Mouse (Mus musculus): Measurements from ENCODE around the gene Itpr1.

Itpr1 gene

DNA sequence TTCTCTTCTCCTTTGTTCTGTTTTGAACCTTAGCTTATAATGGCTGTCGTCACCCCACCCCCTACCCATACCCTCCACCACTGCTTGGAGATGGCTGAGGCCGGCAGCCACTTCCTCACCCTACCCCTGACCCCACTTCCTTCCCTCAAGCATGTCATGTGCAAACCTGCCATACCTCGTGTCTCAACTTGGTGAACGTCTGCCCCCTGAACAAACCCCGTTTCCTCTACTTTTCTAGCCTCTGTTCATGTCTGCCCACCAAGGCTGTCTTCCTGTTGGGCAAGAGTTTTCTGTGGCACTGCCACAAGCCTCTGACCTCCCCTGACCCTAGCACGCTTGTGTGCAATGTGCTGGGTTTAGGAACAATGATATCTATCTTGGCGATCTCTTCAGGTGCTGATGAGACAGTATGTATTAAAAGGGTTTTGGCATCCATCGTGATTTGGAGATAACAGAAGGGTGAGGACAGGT, 253.2 kb downstream of the Itpr1 start:
- no peak for DNase-seq (ENCODE audit: low spot score in 2 of 2)

DNA sequence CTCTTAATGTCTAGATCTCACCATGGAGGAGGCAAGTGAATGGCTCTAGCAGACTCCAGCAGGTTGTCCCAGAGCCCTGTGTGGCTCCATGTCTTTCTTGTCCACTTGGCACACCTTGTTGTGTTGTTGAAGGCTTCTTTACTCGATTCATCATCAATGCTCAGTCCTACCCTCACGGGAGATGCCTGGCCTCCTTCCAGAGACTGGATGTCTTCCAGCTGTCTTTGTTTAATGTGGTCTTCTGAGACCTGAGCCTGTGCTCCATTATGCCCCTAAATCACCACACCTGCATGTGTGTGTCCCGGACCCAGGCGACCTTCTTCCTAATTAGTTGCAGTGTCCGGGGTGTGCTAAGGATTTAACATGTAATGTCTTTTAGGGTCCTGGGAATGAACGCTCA, 254.7 kb downstream of the Itpr1 start:
- no peak for DNase-seq (ENCODE audit: low spot score in 2 of 2)

DNA sequence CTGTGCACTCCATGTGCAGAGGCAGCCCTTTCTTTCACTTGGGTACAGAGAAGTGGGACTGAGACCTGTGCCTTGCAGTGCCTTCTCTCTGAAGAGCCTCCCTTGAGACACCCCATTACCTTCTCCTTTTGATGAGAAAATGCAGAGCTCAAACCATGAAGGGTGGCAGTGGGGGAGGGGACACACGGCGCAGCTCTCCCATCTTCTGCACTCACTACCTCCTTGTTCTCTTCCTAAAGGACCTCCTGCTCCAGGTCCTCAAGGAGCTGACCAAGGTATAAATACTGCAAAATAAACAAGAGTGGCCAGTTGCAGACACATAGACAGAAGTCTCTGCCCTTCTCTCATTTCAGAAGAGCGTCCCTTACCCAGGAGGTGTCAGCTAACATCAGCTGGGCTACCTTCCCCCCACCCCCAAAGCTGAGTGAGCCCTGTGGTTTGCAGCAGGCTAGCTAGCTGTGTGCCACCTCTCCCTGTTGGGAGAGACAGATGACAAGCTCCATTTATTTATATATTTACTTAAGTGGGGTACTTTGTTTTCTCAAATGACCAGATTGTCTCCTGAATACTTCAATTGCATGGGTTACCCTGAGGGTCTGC, 255.4 kb downstream of the Itpr1 start:
- no peak for DNase-seq (ENCODE audit: low spot score in 2 of 2)

DNA sequence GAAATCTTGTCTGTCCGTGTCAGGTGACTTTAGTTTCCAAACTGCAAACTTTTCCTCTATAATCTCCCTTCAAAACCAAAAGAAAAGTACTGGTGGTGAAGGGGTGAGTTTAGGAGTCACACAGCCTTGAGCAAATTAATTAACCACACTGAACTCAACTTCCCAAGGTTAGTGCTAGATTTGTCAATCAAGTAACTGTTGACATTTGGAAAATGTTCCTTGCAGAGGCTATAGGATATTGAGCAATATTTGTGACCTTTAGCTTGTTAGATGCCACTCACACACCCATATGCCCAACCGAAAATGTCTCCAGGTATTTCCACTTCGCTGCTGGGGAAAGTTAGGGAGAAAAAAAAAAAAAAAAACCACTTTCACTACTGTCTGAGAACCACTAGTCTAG, 259.0 kb downstream of the Itpr1 start:
- DNase-seq (ENCODE audit: low spot score in 2 of 2): no peak

GRCm38 (mm10) chr6:108472748-108473147, 259.9 kb downstream of the Itpr1 start:
- no peak for DNase-seq (ENCODE audit: low spot score in 2 of 2)

DNA sequence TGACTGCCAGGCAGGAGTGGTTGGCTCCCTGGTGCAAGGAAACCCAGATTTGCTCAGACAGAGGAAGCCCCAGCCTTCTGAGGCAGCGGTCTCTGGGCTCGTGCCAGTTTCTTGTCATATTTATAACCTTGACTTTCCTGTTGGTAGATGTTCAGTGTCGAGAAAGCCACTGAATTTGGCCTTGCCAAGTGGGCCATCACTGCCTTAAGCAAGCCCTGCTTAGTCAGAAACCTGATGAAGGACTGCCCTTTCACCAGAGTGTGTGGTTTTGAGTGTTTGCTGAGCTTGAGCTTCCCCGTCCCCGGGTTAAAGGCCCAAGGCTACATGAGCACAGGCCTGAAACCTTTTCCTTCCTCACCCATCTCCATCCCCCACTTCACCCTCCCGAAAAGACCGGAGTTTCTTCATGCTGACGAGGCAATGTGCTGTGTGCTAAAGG, 263.9 kb downstream of the Itpr1 start:
- DNase-seq (ENCODE audit: low spot score in 2 of 2): peak; percentile 63 to 78

DNA sequence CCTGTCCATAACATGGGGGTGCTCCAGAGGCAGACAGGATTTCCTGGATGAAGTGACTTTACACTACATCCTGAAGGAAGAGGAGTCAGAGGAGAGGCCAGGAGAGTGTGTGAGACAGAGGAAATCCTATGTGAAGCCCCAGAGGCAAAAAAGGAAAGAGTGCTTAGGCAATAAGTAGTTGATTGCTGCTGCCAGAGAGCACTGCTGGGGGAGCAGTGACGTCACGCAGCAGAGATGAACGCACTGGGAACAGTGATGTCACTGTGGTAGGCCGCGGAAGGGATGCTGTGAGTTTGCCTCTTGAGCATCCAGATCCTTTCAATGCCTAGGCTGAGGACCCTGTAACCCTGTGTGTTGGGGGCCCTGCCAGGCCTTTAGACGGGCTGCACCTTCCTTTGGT, 264.7 kb downstream of the Itpr1 start:
- DNase-seq (ENCODE audit: low spot score in 2 of 2): no peak

DNA sequence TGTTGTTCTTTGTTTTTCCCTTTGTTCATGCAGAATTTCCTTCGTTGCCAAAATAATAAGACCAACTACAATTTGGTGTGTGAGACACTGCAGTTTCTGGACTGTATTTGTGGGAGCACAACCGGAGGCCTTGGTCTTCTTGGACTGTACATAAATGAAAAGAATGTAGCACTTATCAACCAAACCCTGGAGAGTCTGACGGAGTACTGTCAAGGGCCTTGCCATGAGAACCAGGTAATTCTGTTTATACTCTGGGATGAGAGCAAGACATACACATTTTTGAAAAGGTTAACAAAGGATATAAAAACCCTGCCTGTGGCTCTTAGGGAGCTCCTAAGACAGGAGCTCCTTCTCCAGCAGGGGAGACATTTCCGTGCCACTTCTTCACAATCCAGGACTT, 268.3 kb downstream of the Itpr1 start:
- no peak for DNase-seq (ENCODE audit: low spot score in 2 of 2)

GRCm38 (mm10) chr6:108482464-108482863, 269.6 kb downstream of the Itpr1 start:
- DNase-seq (ENCODE audit: low spot score in 2 of 2): no peak

- no peak for DNase-seq (ENCODE audit: low spot score in 2 of 2)
Observed at GRCm38 (mm10) chr6:108486212-108486992, 273.5 kb downstream of the Itpr1 start.

DNA sequence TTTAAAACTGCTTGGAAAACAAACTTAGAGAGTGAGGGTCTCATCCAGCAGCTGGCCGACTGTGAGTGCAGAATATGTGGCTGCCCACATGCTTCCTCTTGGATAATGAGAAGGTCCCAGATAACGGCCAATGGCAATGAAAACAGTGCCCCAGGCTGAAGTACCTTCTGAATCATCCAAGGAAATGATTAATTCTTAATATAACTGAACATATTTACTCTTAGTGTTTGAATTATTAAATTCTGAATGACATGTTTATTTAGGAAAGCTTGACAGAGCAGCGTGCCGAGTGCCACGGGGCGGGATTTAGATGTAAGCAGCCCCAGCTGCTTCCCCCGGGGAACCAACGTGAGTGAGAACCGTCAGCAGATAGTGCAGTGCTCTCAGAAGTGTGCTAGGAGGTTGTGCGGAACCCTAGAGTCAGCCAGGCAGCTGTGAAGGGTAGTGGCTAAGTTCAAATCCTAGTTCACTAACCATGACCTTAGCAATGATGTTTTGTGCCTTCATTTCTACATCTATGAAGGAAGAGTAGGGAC, 274.5 kb downstream of the Itpr1 start:
- no peak for DNase-seq (ENCODE audit: low spot score in 2 of 2)

DNA sequence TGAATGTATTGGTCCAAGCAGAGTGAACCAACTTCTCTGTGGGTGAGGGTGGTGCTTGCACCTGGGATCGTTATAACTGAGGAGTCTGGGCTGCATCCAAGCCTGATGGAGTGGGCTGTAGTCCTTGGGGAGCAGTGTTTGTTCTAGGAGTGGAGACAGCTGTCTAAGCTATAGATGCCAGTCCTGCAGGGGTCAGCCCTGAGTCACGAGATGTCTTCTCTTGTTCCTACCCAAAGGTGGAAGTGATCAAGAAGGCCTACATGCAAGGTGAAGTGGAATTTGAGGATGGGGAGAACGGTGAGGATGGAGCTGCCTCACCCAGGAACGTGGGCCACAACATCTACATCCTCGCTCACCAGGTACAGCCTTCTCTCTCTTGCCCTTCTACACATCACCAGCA, 275.4 kb downstream of the Itpr1 start:
- DNase-seq (ENCODE audit: low spot score in 2 of 2): no peak

GRCm38 (mm10) chr6:108491969-108492368, 279.1 kb downstream of the Itpr1 start:
- DNase-seq (ENCODE audit: low spot score in 2 of 2): no peak

DNA sequence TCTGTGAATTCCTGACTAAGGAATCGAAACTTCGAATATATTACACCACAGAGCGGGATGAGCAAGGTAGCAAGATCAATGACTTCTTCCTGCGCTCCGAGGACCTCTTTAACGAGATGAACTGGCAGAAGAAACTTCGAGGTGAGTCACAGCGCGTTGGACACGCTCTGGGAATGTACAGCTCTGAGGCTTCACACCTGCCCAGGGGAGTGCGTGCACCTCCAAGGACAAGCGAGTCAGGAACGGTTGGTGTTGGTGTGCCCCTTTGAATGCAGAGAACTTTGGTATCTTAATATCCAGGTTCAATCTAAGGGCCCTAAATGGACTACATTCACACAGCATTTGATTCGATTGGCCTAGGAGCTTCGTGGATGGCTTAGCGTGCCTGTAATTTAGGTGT, 280.9 kb downstream of the Itpr1 start:
- DNase-seq (ENCODE audit: low spot score in 2 of 2): no peak

- no peak for DNase-seq (ENCODE audit: low spot score in 2 of 2)
Observed at GRCm38 (mm10) chr6:108494185-108494804, 281.4 kb downstream of the Itpr1 start.

- DNase-seq (ENCODE audit: low spot score in 2 of 2): no peak
Observed at GRCm38 (mm10) chr6:108494994-108495393, 282.1 kb downstream of the Itpr1 start.

DNA sequence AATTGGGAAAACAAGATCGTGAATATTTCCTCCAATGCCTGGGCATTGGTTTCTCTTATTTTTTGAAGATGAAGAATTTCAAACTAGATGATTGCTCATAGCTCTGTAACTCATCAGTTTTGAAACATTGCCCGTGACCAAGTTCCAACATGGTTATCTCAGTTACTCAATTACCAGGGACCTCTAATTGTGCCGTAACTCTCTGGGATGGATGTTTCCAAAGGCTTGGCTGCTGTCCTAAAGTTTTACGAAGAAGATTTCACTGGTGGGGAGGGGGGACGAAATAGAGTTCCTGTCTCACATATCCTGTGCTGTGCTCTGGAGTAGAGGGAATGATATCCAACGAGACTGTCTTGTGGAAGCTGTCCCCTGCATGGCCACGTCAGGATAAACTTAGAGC, 285.2 kb downstream of the Itpr1 start:
- no peak for DNase-seq (ENCODE audit: low spot score in 2 of 2)

DNA sequence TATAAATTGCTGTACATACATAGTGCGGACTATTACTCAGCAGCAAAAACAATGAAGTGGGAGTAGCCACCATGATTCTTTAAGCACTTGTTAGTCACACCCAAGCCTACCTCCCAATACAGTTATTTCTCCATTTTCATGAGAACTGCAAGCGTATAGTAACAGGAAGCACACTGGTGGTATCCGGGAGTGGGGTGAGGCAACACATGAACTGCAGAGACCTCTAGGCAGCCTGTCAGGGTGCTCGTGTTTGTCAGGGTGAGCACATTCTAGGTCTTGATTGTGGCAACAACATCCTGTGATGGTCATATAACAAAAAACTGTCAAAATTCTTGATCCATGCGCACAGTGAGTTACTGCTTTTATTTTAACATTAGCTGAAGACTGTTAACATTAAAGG, 290.8 kb downstream of the Itpr1 start:
- DNase-seq (ENCODE audit: low spot score in 2 of 2): no peak

DNA sequence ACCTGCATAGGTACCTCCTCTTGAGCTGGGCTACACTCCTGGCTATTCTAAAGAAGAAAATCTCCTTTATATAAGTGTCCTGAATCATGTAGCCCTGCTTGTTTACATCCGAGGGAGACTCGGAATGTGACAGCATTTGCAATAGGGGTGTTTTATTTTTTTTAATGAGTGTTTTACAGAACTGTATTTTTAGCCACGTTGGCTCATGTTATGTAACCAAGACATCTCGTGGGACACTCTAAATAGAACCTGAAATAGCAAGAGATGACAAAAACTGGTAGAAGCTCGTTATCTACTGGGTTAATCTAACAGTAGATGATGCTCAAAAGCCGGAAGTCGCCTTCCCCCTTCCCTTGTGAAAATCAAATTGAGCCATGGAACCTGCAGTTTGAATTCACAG, 291.8 kb downstream of the Itpr1 start:
- no peak for DNase-seq (ENCODE audit: low spot score in 2 of 2)

DNA sequence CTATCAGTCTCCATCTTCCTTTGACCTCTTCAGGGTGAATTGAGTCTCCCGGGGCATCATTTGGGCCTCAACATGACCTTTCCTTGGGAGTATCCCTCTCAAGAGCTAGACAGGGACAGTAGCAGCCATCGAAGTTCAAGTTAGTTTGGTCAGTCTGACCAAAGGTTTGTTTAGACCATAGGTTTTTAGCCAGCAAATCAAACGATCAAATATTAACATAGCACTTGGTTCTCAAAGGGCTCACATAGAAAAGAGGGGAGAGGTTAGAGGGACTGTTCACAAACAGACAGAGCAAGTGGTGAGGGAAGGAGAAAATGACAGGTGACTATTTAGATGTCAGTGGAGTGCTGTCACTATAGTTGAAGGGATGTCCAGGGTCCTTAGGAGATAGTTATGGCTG, 293.3 kb downstream of the Itpr1 start:
- DNase-seq (ENCODE audit: low spot score in 2 of 2): no peak

DNA sequence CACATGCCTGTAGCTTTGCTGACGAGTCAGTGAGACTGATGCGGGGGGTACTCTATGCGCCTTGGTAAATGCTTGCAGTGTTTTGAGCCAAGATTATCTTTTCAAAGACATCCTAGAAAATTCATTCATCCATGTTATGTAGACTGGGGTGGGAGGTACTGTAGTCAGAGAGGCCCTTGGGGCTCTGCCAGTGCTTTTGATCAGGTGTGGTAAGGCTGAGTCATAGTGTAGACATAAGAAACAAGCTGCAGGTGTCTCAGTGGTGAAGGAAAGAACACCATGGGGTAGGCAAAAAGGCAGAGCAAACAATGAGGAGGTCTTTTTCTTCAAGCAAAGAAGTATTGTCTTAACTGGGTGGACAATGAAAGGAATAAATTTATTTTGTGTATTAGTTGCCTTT, 294.4 kb downstream of the Itpr1 start:
- no peak for DNase-seq (ENCODE audit: low spot score in 2 of 2)

- DNase-seq (ENCODE audit: low spot score in 2 of 2): no peak
Observed at GRCm38 (mm10) chr6:108509320-108509719, 296.4 kb downstream of the Itpr1 start.

DNA sequence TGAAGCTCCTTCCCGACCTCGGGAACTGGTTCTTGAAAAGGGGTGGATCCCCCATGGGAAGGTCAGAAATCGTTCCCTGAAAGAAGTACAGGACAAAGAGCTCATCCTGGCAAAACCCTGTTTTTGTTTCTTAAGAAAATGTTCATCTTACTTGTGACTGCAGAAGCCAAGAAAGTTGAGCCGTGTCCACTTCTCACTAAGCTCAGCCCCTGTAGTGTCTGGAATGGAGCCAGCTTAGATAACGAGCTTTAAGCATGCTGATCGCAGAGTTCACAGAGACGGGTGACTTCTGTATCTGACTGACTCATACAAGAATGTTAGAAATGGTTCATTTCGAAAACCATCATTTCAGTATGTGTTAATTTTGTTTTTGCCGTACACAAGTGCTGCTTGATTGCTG, 297.2 kb downstream of the Itpr1 start:
- peak in 1 of 2 experiments; percentile 26 for DNase-seq (ENCODE audit: low spot score in 2 of 2)

All from urinary bladder, adult 18-20 months (tissue).